ENCODE assay signal across 10 mouse cellular contexts in genomic region chr11:98371556-98372240, GRCm38 (mm10). TPM values are rescaled to one million over a fixed set of nuclear protein-coding genes. Genes with fewer than 3 reads are reported as not detected.
DNase-seq lines count a peak whose midpoint lies in the region; ATAC-seq lines count a peak whose summit lies in the region.
"Had no signal": no experiment of that assay in that cellular context is flagged by ENCODE, and none has a peak within 500 bp of the region (broad histone marks: within the 10 kb centered on the region; RNA-seq: fewer than 3 reads in every experiment).

No protein-coding gene starts in this region.

- no peaks in the 10 kb centered on the region for H3K27me3 ChIP-seq in neural tube, embryonic 11.5 days (ENCODE audit: control insufficient read depth, insufficient read depth, low read length)
- H3K27me3 ChIP-seq in hindbrain, embryonic 15.5 days = no peaks in the 10 kb centered on the region
- no peaks in the 10 kb centered on the region for H3K27me3 ChIP-seq in stomach, embryonic 16.5 days (ENCODE audit: control insufficient read depth, insufficient read depth, low read length)

- peak; percentile 62 to 64 for DNase-seq in cerebellum, postnatal 10 days
- DNase-seq in cerebellum, postnatal 36 days = no peak
- DNase-seq in neural tube, embryonic 11.5 days (ENCODE audit: low spot score) = peak; percentile 62
- no peak for DNase-seq in neural tube, embryonic 10.5 days (ENCODE audit: extremely low spot score, low spot score)
- no peak for DNase-seq in kidney, postnatal 14 days
- DNase-seq in ovary, postnatal 10 days (ENCODE audit: low spot score) = no peak

- peak; percentile 41 for ATAC-seq in neural tube, embryonic 11.5 days (ENCODE audit: insufficient read depth, low FRiP score, low TSS enrichment)
- ATAC-seq in hindbrain, embryonic 15.5 days (ENCODE audit: low FRiP score, low read depth) = 0 out of 2 replicates have a peak, but pooled peaks have one; percentile 65
- ATAC-seq in stomach, embryonic 16.5 days (ENCODE audit: insufficient read depth, low FRiP score) = peak; percentile 42; the same call in 1 of the 2 replicates
- ATAC-seq: activated CD4-positive, CD25-positive, alpha-beta regulatory T cell, adult 4 months had no signal

- no peak overlapping the region for H3K4me3 ChIP-seq in neural tube, embryonic 11.5 days (ENCODE audit: low read depth, low read length)
- no peak overlapping the region for H3K4me3 ChIP-seq in hindbrain, embryonic 15.5 days
- no peak overlapping the region for H3K4me3 ChIP-seq in stomach, embryonic 16.5 days (replicated peaks; ENCODE audit: low read length)

- H3K4me1 ChIP-seq in neural tube, embryonic 11.5 days (ENCODE audit: control insufficient read depth, insufficient read depth, low read length) = peaks cover 14% of the 10 kb centered on the region
- peaks cover 20% of the 10 kb centered on the region for H3K4me1 ChIP-seq in hindbrain, embryonic 15.5 days (replicated peaks)
- peaks cover 9% of the 10 kb centered on the region for H3K4me1 ChIP-seq in stomach, embryonic 16.5 days (ENCODE audit: control insufficient read depth, insufficient read depth, low read length)

- H3K9me3 ChIP-seq in neural tube, embryonic 11.5 days (ENCODE audit: control insufficient read depth, low read length) = no peaks in the 10 kb centered on the region
- no peaks in the 10 kb centered on the region for H3K9me3 ChIP-seq in hindbrain, embryonic 15.5 days
- no peaks in the 10 kb centered on the region for H3K9me3 ChIP-seq in stomach, embryonic 16.5 days (replicated peaks; ENCODE audit: control insufficient read depth, low read length)

- no peak overlapping the region; the same call in 1 of the 2 replicates for H3K9ac ChIP-seq in neural tube, embryonic 11.5 days (ENCODE audit: low read length)
- no peak overlapping the region for H3K9ac ChIP-seq in hindbrain, embryonic 15.5 days
- H3K9ac ChIP-seq in stomach, embryonic 16.5 days (ENCODE audit: low read length) = peak overlapping the region; percentile 18; the same call in 1 of the 2 replicates

- 0 out of 2 replicates have a peak overlapping the region, but pooled peaks have one; percentile 7 for H3K4me2 ChIP-seq in neural tube, embryonic 11.5 days (ENCODE audit: low read depth)
- H3K4me2 ChIP-seq in hindbrain, embryonic 15.5 days = peak overlapping the region; percentile 18; the same call in 1 of the 2 replicates
- H3K4me2 ChIP-seq in stomach, embryonic 16.5 days (ENCODE audit: low read depth, low read length) = no peak overlapping the region

- 39% methylated on average over 10 of the region's 10 CpGs for WGBS in neural tube, embryonic 11.5 days
- WGBS in hindbrain, embryonic 15.5 days = 36% methylated on average over 9 of the region's 10 CpGs
- 46% methylated on average over 10 of the region's 10 CpGs for WGBS in stomach, embryonic 16.5 days

- H3K36me3 ChIP-seq in neural tube, embryonic 11.5 days (ENCODE audit: control insufficient read depth, insufficient read depth, low read length) = peaks cover 7% of the 10 kb centered on the region; the same call in 1 of the 2 replicates
- peaks cover 7% of the 10 kb centered on the region; the same call in 1 of the 2 replicates for H3K36me3 ChIP-seq in hindbrain, embryonic 15.5 days
- peaks cover 3% of the 10 kb centered on the region; the same call in 1 of the 2 replicates for H3K36me3 ChIP-seq in stomach, embryonic 16.5 days (ENCODE audit: control insufficient read depth, insufficient read depth, low read length)

- H3K27ac ChIP-seq in neural tube, embryonic 11.5 days (ENCODE audit: low read depth, low read length) = no peak overlapping the region
- no peak overlapping the region for H3K27ac ChIP-seq in hindbrain, embryonic 15.5 days (replicated peaks)
- H3K27ac ChIP-seq in stomach, embryonic 16.5 days (ENCODE audit: low read length) = no peak overlapping the region

RNA-seq across cellular contexts. Expression of gene Tcap, which starts 11.9 kb away (rescaled TPM):
- polyA plus RNA-seq in neural tube, embryonic 11.5 days (2014; fragmentation: Nextera tagmentation; extraction: Ambion mirVana) = 3.1 and 3.9 TPM in 2 replicates
- 0.39 TPM in 1 of 2 replicates, not detected in the other for polyA plus RNA-seq in hindbrain, embryonic 15.5 days (2015; fragmentation: Nextera tagmentation; extraction: Ambion mirVana)
- polyA plus RNA-seq in stomach, embryonic 16.5 days (2015; fragmentation: Nextera tagmentation; extraction: Ambion mirVana) = 0.57 and 9.3 TPM in 2 replicates
- polyA plus RNA-seq: activated CD4-positive, CD25-positive, alpha-beta regulatory T cell, adult 4 months had no signal

RNA-seq across cellular contexts. Expression of gene Stard3, which starts 13.5 kb away (rescaled TPM):
- polyA plus RNA-seq in neural tube, embryonic 11.5 days (2014; fragmentation: Nextera tagmentation; extraction: Ambion mirVana) = 39.7 and 45.6 TPM in 2 replicates
- polyA plus RNA-seq in hindbrain, embryonic 15.5 days (2015; fragmentation: Nextera tagmentation; extraction: Ambion mirVana) = 36.5 and 40.3 TPM in 2 replicates
- 43.9 and 51.8 TPM in 2 replicates for polyA plus RNA-seq in stomach, embryonic 16.5 days (2015; fragmentation: Nextera tagmentation; extraction: Ambion mirVana)

RNA-seq across cellular contexts. Expression of gene Pnmt, which starts 14.6 kb away (rescaled TPM):
- 0.40 and 0.91 TPM in 2 replicates for polyA plus RNA-seq in neural tube, embryonic 11.5 days (2014; fragmentation: Nextera tagmentation; extraction: Ambion mirVana)
- 3.7 and 4.0 TPM in 2 replicates for polyA plus RNA-seq in hindbrain, embryonic 15.5 days (2015; fragmentation: Nextera tagmentation; extraction: Ambion mirVana)
- polyA plus RNA-seq in stomach, embryonic 16.5 days (2015; fragmentation: Nextera tagmentation; extraction: Ambion mirVana) = 0.15 TPM in 1 of 2 replicates, not detected in the other
- polyA plus RNA-seq: activated CD4-positive, CD25-positive, alpha-beta regulatory T cell, adult 4 months; liver, adult 2 months had no signal

RNA-seq across cellular contexts. Expression of gene Ppp1r1b, which starts 23.5 kb away (rescaled TPM):
- polyA plus RNA-seq in neural tube, embryonic 11.5 days (2014; fragmentation: Nextera tagmentation; extraction: Ambion mirVana) = 0.15 TPM in 1 of 2 replicates, not detected in the other
- 6.1 and 6.9 TPM in 2 replicates for polyA plus RNA-seq in hindbrain, embryonic 15.5 days (2015; fragmentation: Nextera tagmentation; extraction: Ambion mirVana)
- polyA plus RNA-seq in stomach, embryonic 16.5 days (2015; fragmentation: Nextera tagmentation; extraction: Ambion mirVana) = 18.7 and 20.3 TPM in 2 replicates
- polyA plus RNA-seq: activated CD4-positive, CD25-positive, alpha-beta regulatory T cell, adult 4 months had no signal

RNA-seq across cellular contexts. Expression of gene Pgap3, which starts 28.6 kb away (rescaled TPM):
- polyA plus RNA-seq in neural tube, embryonic 11.5 days (2014; fragmentation: Nextera tagmentation; extraction: Ambion mirVana) = 6.7 and 7.2 TPM in 2 replicates
- polyA plus RNA-seq in hindbrain, embryonic 15.5 days (2015; fragmentation: Nextera tagmentation; extraction: Ambion mirVana) = 7.4 and 9.6 TPM in 2 replicates
- polyA plus RNA-seq in stomach, embryonic 16.5 days (2015; fragmentation: Nextera tagmentation; extraction: Ambion mirVana) = 16.4 and 17.0 TPM in 2 replicates

Comparison
In these comparisons a context has a peak if more than half of its experiments do, and no peak if none do; other contexts are left out.
1. DNase-seq: peak in cerebellum, postnatal 10 days (2 of 2) and neural tube, embryonic 11.5 days (single experiment); none in cerebellum, postnatal 36 days (0 of 2), neural tube, embryonic 10.5 days (single experiment), kidney, postnatal 14 days (single experiment) and ovary, postnatal 10 days (single experiment).
2. Peak in every context shown above with its lines, with median percentiles within 50 percentile points of each other: ATAC-seq.